Comparison of ENCODE assay signal across 10 mouse cellular contexts in the genomic region with DNA sequence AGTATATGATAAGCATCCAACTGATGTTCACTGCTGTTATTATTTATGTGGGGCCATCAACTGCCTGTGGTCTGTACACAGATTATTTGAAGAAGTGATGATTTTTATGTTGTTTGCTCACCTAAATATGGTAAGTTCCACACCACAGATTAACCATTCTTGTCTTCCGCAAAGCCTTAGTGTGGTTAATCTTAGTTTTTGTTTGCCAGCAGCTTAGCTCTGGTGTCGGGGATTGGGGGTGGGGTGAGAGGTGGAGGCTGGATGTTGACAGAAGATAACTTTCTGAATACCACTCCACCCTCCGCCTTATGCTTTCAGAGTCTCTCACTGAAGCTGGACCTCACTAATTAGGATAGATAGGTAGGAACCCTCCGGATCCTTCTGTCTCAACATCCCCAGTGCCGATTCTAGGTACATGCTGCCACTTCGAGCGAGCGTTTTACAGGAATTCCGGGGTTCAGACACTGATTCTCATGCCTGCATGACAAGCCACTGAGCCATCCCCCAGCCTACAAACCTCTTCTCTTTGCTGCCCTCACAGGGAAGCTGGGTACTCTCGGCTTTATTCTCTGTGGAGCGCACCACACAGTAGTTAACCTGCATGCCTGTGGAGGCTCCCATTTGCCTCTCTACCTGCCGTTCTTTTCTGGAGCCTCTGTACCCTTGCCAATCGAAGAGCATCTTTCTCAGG.
DNase-seq lines count a peak whose midpoint lies in the region; ATAC-seq and TF ChIP-seq lines count a peak whose summit lies in the region.
"Had no signal": no experiment of that assay in that cellular context is flagged by ENCODE, and none has a peak within 500 bp of the region (broad histone marks: within the 10 kb centered on the region; RNA-seq: fewer than 3 reads in every experiment).

No protein-coding gene starts in this region.

- peak; percentile 87 to 89 (median 87) for DNase-seq in liver, embryonic 14.5 days (ENCODE audit: low read depth in 3 of 3, low spot score in 3 of 3)
- DNase-seq in adrenal gland, adult (ENCODE audit: inconsistent age in 2 of 2, low spot score in 1 of 2): no peak
- DNase-seq in cerebellum, postnatal 10 days: no peak
- DNase-seq in hindbrain, embryonic 11.5 days (ENCODE audit: low spot score): no peak
- DNase-seq: kidney, postnatal 10 days had no signal

- no peaks in the 10 kb centered on the region for H3K27me3 ChIP-seq in intestine, embryonic 15.5 days (replicated peaks)
- 0 out of 2 replicates have a peak, but pooled peaks cover 6% of the 10 kb centered on the region for H3K27me3 ChIP-seq in intestine, postnatal 0 days (replicated peaks; ENCODE audit: control insufficient read depth, insufficient read depth, low read length)
- no peaks in the 10 kb centered on the region for H3K27me3 ChIP-seq in liver, embryonic 14.5 days (ENCODE audit: control insufficient read depth, insufficient read depth, low read length)
- H3K27me3 ChIP-seq in stomach, embryonic 16.5 days (ENCODE audit: control insufficient read depth, insufficient read depth, low read length): no peaks in the 10 kb centered on the region
- no peaks in the 10 kb centered on the region for H3K27me3 ChIP-seq in hindbrain, embryonic 11.5 days (ENCODE audit: control insufficient read depth, insufficient read depth, low read length)

- H3K4me2 ChIP-seq in intestine, embryonic 15.5 days (replicated peaks): no peak overlapping the region
- no peak overlapping the region for H3K4me2 ChIP-seq in intestine, postnatal 0 days (replicated peaks; ENCODE audit: low read depth)
- H3K4me2 ChIP-seq in liver, embryonic 14.5 days (ENCODE audit: low read depth): peak overlapping the region; percentile 77
- H3K4me2 ChIP-seq in stomach, embryonic 16.5 days (ENCODE audit: low read depth, low read length): no peak overlapping the region
- no peak overlapping the region for H3K4me2 ChIP-seq in hindbrain, embryonic 11.5 days (replicated peaks; ENCODE audit: low read depth, low read length)

- H3K9me3 ChIP-seq in intestine, embryonic 15.5 days: no peaks in the 10 kb centered on the region
- no peaks in the 10 kb centered on the region for H3K9me3 ChIP-seq in intestine, postnatal 0 days (ENCODE audit: control insufficient read depth)
- no peaks in the 10 kb centered on the region for H3K9me3 ChIP-seq in liver, embryonic 14.5 days (ENCODE audit: control insufficient read depth, low read length)
- H3K9me3 ChIP-seq in stomach, embryonic 16.5 days (replicated peaks; ENCODE audit: control insufficient read depth, low read length): no peaks in the 10 kb centered on the region
- H3K9me3 ChIP-seq in hindbrain, embryonic 11.5 days (ENCODE audit: control insufficient read depth, low read length): no peaks in the 10 kb centered on the region

- 0 out of 2 replicates have a peak, but pooled peaks cover 6% of the 10 kb centered on the region for H3K4me1 ChIP-seq in intestine, embryonic 15.5 days (replicated peaks)
- H3K4me1 ChIP-seq in intestine, postnatal 0 days (replicated peaks; ENCODE audit: control insufficient read depth, insufficient read depth, low read length): no peaks in the 10 kb centered on the region
- H3K4me1 ChIP-seq in bone marrow, adult 2 months (ENCODE audit: control insufficient read depth, insufficient read depth, low read length): peaks cover 10% of the 10 kb centered on the region
- H3K4me1 ChIP-seq in liver, embryonic 14.5 days (replicated peaks; ENCODE audit: control insufficient read depth in 2 of 2, insufficient read depth in 2 of 2, low read length in 1 of 2): peaks cover 59 to 70% of the 10 kb centered on the region in 2 experiments
- H3K4me1 ChIP-seq in stomach, embryonic 16.5 days (ENCODE audit: control insufficient read depth, insufficient read depth, low read length): peaks cover 3% of the 10 kb centered on the region
- no peaks in the 10 kb centered on the region for H3K4me1 ChIP-seq in hindbrain, embryonic 11.5 days (replicated peaks; ENCODE audit: control insufficient read depth, insufficient read depth, low read length)

- peak; percentile 69; the same call in 1 of the 2 replicates for ATAC-seq in intestine, embryonic 15.5 days
- no peak for ATAC-seq in intestine, postnatal 0 days
- peak; percentile 94 for ATAC-seq in liver, embryonic 14.5 days (ENCODE audit: insufficient read depth)
- peak; percentile 73; the same call in 1 of the 2 replicates for ATAC-seq in stomach, embryonic 16.5 days (ENCODE audit: insufficient read depth, low FRiP score)
- no peak for ATAC-seq in hindbrain, embryonic 11.5 days (ENCODE audit: low FRiP score)
- ATAC-seq: midbrain, embryonic 16.5 days had no signal

- H3K9ac ChIP-seq in intestine, embryonic 15.5 days: no peak overlapping the region
- no peak overlapping the region for H3K9ac ChIP-seq in intestine, postnatal 0 days (ENCODE audit: low read depth, low read length)
- H3K9ac ChIP-seq in liver, embryonic 14.5 days (replicated peaks): peak overlapping the region; percentile 76
- H3K9ac ChIP-seq in stomach, embryonic 16.5 days (ENCODE audit: low read length): no peak overlapping the region
- no peak overlapping the region for H3K9ac ChIP-seq in hindbrain, embryonic 11.5 days (ENCODE audit: low read depth, low read length)

- WGBS in intestine, embryonic 15.5 days: 53% methylated on average over 13 of the region's 13 CpGs
- 48% methylated on average over 13 of the region's 13 CpGs for WGBS in intestine, postnatal 0 days
- WGBS in bone marrow, adult 2 months: 59% methylated on average over 13 of the region's 13 CpGs
- WGBS in liver, embryonic 14.5 days (ENCODE audit: insufficient replicate concordance): 15% methylated on average over 13 of the region's 13 CpGs
- WGBS in stomach, embryonic 16.5 days: 57% methylated on average over 13 of the region's 13 CpGs
- WGBS in hindbrain, embryonic 11.5 days: 79% methylated on average over 13 of the region's 13 CpGs

- no peaks in the 10 kb centered on the region for H3K36me3 ChIP-seq in intestine, embryonic 15.5 days
- no peaks in the 10 kb centered on the region for H3K36me3 ChIP-seq in intestine, postnatal 0 days (ENCODE audit: control insufficient read depth, insufficient read depth)
- no peaks in the 10 kb centered on the region for H3K36me3 ChIP-seq in liver, embryonic 14.5 days (replicated peaks; ENCODE audit: control insufficient read depth, insufficient read depth, low read depth)
- H3K36me3 ChIP-seq in stomach, embryonic 16.5 days (ENCODE audit: control insufficient read depth, insufficient read depth, low read length): no peaks in the 10 kb centered on the region
- H3K36me3 ChIP-seq in hindbrain, embryonic 11.5 days (ENCODE audit: control insufficient read depth, insufficient read depth, low read length): no peaks in the 10 kb centered on the region

- H3K4me3 ChIP-seq in intestine, embryonic 15.5 days (replicated peaks): no peak overlapping the region
- H3K4me3 ChIP-seq in intestine, postnatal 0 days (ENCODE audit: low read depth, low read length): no peak overlapping the region
- peak overlapping the region; percentile 21 for H3K4me3 ChIP-seq in bone marrow, adult 2 months (replicated peaks; ENCODE audit: control insufficient read depth, low read depth, low read length)
- peak overlapping the region; percentile 44 to 55 for H3K4me3 ChIP-seq in liver, embryonic 14.5 days (ENCODE audit: insufficient read depth in 1 of 2, low read depth in 2 of 2, low read length in 2 of 2)
- H3K4me3 ChIP-seq in stomach, embryonic 16.5 days (replicated peaks; ENCODE audit: low read length): no peak overlapping the region
- H3K4me3 ChIP-seq in hindbrain, embryonic 11.5 days (ENCODE audit: low read depth, low read length): no peak overlapping the region

- peak; percentile 96 for TF ChIP-seq EP300 in liver, embryonic 14.5 days (IDR thresholded peaks at IDR 0.05; ENCODE audit: low read depth)

- TF ChIP-seq CTCF in intestine, postnatal 0 days (IDR thresholded peaks at IDR 0.05; ENCODE audit: low read depth): no peak
- TF ChIP-seq CTCF in bone marrow, adult 2 months (IDR thresholded peaks at IDR 0.05; ENCODE audit: control insufficient read depth, insufficient read depth, low read length): no peak
- 0 out of 2 replicates have a peak, but pooled peaks have one; percentile 9 for TF ChIP-seq CTCF in liver, embryonic 14.5 days (IDR thresholded peaks at IDR 0.05; ENCODE audit: low read depth)

- TF ChIP-seq POLR2A in bone marrow, adult 2 months (IDR thresholded peaks at IDR 0.05; ENCODE audit: borderline replicate concordance, control insufficient read depth, low read depth, low read length): no peak

- H3K27ac ChIP-seq in intestine, embryonic 15.5 days: no peak overlapping the region
- H3K27ac ChIP-seq in intestine, postnatal 0 days (ENCODE audit: low read depth, low read length): no peak overlapping the region
- H3K27ac ChIP-seq in bone marrow, adult 2 months (ENCODE audit: control insufficient read depth, insufficient read depth, low read depth, low read length, poor library complexity): peak overlapping the region; percentile 89
- peak overlapping the region; percentile 98 for H3K27ac ChIP-seq in liver, embryonic 14.5 days
- H3K27ac ChIP-seq in stomach, embryonic 16.5 days (ENCODE audit: low read length): no peak overlapping the region
- H3K27ac ChIP-seq in hindbrain, embryonic 11.5 days (ENCODE audit: low read depth, low read length): no peak overlapping the region

Comparison
In these comparisons a context has a peak if more than half of its experiments do, and no peak if none do; other contexts are left out.
1. ATAC-seq: peak in intestine, embryonic 15.5 days (single experiment), liver, embryonic 14.5 days (single experiment) and stomach, embryonic 16.5 days (single experiment); none in intestine, postnatal 0 days (single experiment) and hindbrain, embryonic 11.5 days (single experiment).
2. H3K27ac ChIP-seq: peak in bone marrow, adult 2 months (single experiment) and liver, embryonic 14.5 days (single experiment); none in intestine, embryonic 15.5 days (single experiment), intestine, postnatal 0 days (single experiment), stomach, embryonic 16.5 days (single experiment) and hindbrain, embryonic 11.5 days (single experiment).
3. H3K4me3 ChIP-seq: peak in bone marrow, adult 2 months (single experiment) and liver, embryonic 14.5 days (2 of 2); none in intestine, embryonic 15.5 days (single experiment), intestine, postnatal 0 days (single experiment), stomach, embryonic 16.5 days (single experiment) and hindbrain, embryonic 11.5 days (single experiment).
4. DNase-seq: peak in liver, embryonic 14.5 days (3 of 3); none in adrenal gland, adult (0 of 2), cerebellum, postnatal 10 days (0 of 2) and hindbrain, embryonic 11.5 days (single experiment).